Mouse (Mus musculus) left cerebral cortex, adult 2 months (tissue): ENCODE data around the gene Fam3b. TPM values are rescaled to one million over a fixed set of nuclear protein-coding genes. Genes with fewer than 3 reads are reported as not detected.

Experiments
- DNase-seq, 2 experiments: peaks; one replicate each; pipeline ENCODE4 v3.0.0; 2021 to 2022; ENCODE audit warnings: low spot score in 2 of 2, mixed read lengths in 1 of 2; ENCODE audit errors: extremely low spot score in 1 of 2
- H3K27ac ChIP-seq: fragments of 200-600 bp; 2 replicates; pipeline ENCODE4 v1.8.1; 2022
- H3K4me3 ChIP-seq: fragments of 200-600 bp; 2 replicates; pipeline ENCODE4 v1.8.1; 2022
- CTCF ChIP-seq: fragments of 200-600 bp; IDR thresholded peaks from 2 replicates; pipeline ENCODE4 v1.8.1; 2022; ENCODE audit warnings: antibody characterized with exemption, mild to moderate bottlenecking, moderate library complexity
- intact Hi-C: fragments of 180-260 bp; cut with DNase I; formaldehyde crosslinking; loops from one replicate; pipeline ENCODE4 v1.15.1; 2025
- total RNA-seq, 2 experiments: library from RNA; stranded (reverse); gene quantifications; 2 replicates each; pipeline ENCODE4 v1.2.3; 2021

Gene Fam3b
- total RNA-seq, 2 experiments from 2014 or later = not detected

GRCm38 (mm10) chr16:97441967-97442366 lies 72.6 kb downstream of the Fam3b start:
- DNase-seq = peak; percentile 28 to 36
- Histone ChIP-seq H3K27ac (no peak overlapping the region), H3K4me3 (no peak overlapping the region)
- intact Hi-C loops = loop anchor here (2.0 to 5.0 kb wide), 2 partner anchors 85 to 127 kb away; partner anchors contain the start of gene Bace2
- no peak for TF ChIP-seq CTCF

GRCm38 (mm10) chr16:97438191-97438590 lies 76.4 kb downstream of the Fam3b start:
- H3K27ac ChIP-seq = no peak overlapping the region
- no peak for DNase-seq
- no peak overlapping the region for H3K4me3 ChIP-seq
- no peak for TF ChIP-seq CTCF
- intact Hi-C loops = no loop called here

- no peak for DNase-seq
- Histone ChIP-seq H3K27ac (no peak overlapping the region), H3K4me3 (no peak overlapping the region)
- TF ChIP-seq CTCF = no peak
- intact Hi-C loops = no loop called here
Observed at GRCm38 (mm10) chr16:97437448-97438056, 77.1 kb downstream of the Fam3b start.

GRCm38 (mm10) chr16:97434206-97434605 lies 80.4 kb downstream of the Fam3b start:
- no peak for TF ChIP-seq CTCF
- no peak overlapping the region for H3K4me3 ChIP-seq
- no peak overlapping the region for H3K27ac ChIP-seq
- no peak for DNase-seq
- intact Hi-C loops = loop anchor here (5.0 kb wide), 1 partner anchor 107 kb away; no protein-coding TSS in a partner anchor

GRCm38 (mm10) chr16:97431328-97431727 lies 83.3 kb downstream of the Fam3b start:
- TF ChIP-seq CTCF = no peak
- Histone ChIP-seq H3K27ac (peak overlapping the region; percentile 46), H3K4me3 (no peak overlapping the region)
- peak; percentile 28 to 38 for DNase-seq
- intact Hi-C loops = loop anchor here (2.0 to 5.0 kb wide), 2 partner anchors 75 to 104 kb away; partner anchors contain the start of gene Bace2

GRCm38 (mm10) chr16:97430091-97430490 lies 84.5 kb downstream of the Fam3b start:
- peak overlapping the region; percentile 75 for H3K27ac ChIP-seq
- H3K4me3 ChIP-seq = no peak overlapping the region
- intact Hi-C loops = loop anchor here (2.0 to 5.0 kb wide), 2 partner anchors 73 to 103 kb away; partner anchors contain the start of gene Bace2
- TF ChIP-seq CTCF = peak; percentile 37
- DNase-seq = no peak

- intact Hi-C loops = no loop called here
- Histone ChIP-seq H3K4me3 (no peak overlapping the region), H3K27ac (no peak overlapping the region)
- no peak for TF ChIP-seq CTCF
- no peak for DNase-seq
Observed at GRCm38 (mm10) chr16:97428026-97428425, 86.6 kb downstream of the Fam3b start.

- DNase-seq = no peak
- no peak for TF ChIP-seq CTCF
Observed at GRCm38 (mm10) chr16:97423627-97424026, 91.0 kb downstream of the Fam3b start.

GRCm38 (mm10) chr16:97421671-97422070 lies 92.9 kb downstream of the Fam3b start:
- Histone ChIP-seq H3K4me3 (no peak overlapping the region), H3K27ac (no peak overlapping the region)
- no peak for DNase-seq
- no peak for TF ChIP-seq CTCF
- intact Hi-C loops = no loop called here

More at GRCm38 (mm10) chr16:97423627-97424026, 91.0 kb downstream of the Fam3b start:
- intact Hi-C loops = no loop called here
- Histone ChIP-seq H3K27ac (no peak overlapping the region), H3K4me3 (no peak overlapping the region)

Other genes starting within 250 kb of the Fam3b start
- gene Bace2, start 158.1 kb downstream of the Fam3b start, total RNA-seq = 1 to 10 TPM; 5.7 to 6.6 TPM
- under 1 TPM; 0.36 to 0.70 TPM for gene Mx1, start 51.9 kb downstream of the Fam3b start, total RNA-seq
- not detected for gene Tmprss2, start 96.4 kb upstream of the Fam3b start, total RNA-seq
- gene Ripk4, start 249.0 kb upstream of the Fam3b start, total RNA-seq = under 1 TPM; 0.16 to 0.47 TPM